Mouse (Mus musculus): Measurements from ENCODE around the gene Urb2. TPM values are rescaled to one million over a fixed set of nuclear protein-coding genes. Genes with fewer than 3 reads are reported as not detected.

The Urb2 gene
- polyA plus RNA-seq, 1 experiment: 9.8 TPM

DNA sequence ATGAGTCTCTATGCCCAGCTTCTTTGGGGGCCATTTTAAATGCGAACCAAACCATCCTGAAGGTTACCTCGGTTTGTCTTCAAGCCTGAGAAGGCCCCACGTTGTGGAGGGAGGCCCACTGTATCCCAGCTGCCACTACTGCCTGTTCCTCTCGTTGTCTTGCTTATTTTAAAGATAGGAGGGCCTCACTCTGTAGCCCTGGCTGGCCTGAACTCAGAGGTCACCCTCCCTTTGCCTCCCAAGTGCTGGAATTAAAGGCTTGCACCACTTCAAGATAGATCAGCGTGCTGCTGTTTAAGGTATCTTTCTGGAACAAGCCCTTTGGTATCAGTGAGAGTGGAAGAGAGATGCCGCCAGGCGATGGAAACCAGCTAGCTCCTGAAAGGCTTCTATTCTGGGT is 32.2 kb upstream of the Urb2 start:
- H3K79me2 ChIP-seq (ENCODE audit: control insufficient read depth, insufficient read depth): no peaks in the 10 kb centered on the region
- H3ac ChIP-seq (ENCODE audit: control insufficient read depth, insufficient read length, low read depth): no peak overlapping the region
- no peaks in the 10 kb centered on the region for H3K36me3 ChIP-seq (ENCODE audit: control insufficient read depth, insufficient read depth)
- no peaks in the 10 kb centered on the region for H3K79me3 ChIP-seq (ENCODE audit: low read depth)
- H3K27me3 ChIP-seq (ENCODE audit: control insufficient read depth, insufficient read depth, insufficient read length): no peaks in the 10 kb centered on the region
- TF ChIP-seq MYOG (IDR thresholded peaks at IDR 0.05; ENCODE audit: control insufficient read depth, extremely low read depth, insufficient read length) (no peak), MAX (IDR thresholded peaks at IDR 0.05) (no peak), CEBPB (IDR thresholded peaks at IDR 0.05; ENCODE audit: low read depth) (no peak), CTCF (IDR thresholded peaks at IDR 0.05; ENCODE audit: control insufficient read depth, insufficient read depth, insufficient read length) (no peak), USF1 (IDR thresholded peaks at IDR 0.05; ENCODE audit: low read depth) (no peak), MYOD1 (IDR thresholded peaks at IDR 0.05; ENCODE audit: control insufficient read depth, insufficient read length, low read depth) (no peak), FOSL1 (IDR thresholded peaks at IDR 0.05; ENCODE audit: insufficient read depth, low read length, poor library complexity, severe bottlenecking) (no peak)
- H3K4me3 ChIP-seq (ENCODE audit: insufficient read depth, poor library complexity, severe bottlenecking): no peak overlapping the region

DNA sequence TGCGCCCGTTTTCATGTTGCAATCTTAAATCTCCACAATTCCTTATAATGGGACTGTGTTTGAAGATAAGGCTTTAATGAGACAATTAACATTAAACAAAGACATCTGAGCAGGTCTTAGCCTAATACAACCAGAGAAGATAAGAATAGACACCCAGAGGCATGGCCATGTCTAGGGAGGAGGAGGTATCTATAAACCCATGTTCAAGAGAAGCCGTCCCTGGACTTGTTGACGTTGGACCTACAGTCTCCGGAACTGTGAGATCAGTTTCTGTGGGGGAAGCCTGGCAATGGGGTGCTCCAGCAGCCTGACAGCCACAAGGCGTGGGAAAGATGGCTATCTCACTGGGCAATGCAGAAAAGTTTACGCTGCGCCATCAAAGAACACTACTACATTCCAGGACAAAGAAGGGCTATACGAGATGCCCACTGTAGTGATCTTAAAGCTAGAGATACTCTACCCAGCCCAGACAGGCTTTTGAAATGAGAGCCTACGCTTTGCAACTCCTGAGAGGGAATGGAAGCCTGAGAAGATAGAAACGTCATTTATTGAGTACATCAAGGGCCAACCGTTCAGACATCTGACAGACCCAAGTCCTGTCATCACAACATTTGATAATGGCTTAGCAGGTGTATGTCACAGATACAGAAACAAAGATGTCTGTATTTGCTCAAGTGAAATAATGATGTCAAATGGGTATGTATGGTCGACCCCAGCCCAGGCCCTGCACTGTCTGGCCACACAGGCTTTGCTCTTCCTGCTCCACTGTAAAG is 30.8 kb upstream of the Urb2 start:
- Histone ChIP-seq H3K4me3 (ENCODE audit: insufficient read depth, poor library complexity, severe bottlenecking) (no peak overlapping the region), H3ac (ENCODE audit: control insufficient read depth, insufficient read length, low read depth) (no peak overlapping the region), H3K27me3 (ENCODE audit: control insufficient read depth, insufficient read depth, insufficient read length) (no peaks in the 10 kb centered on the region), H3K36me3 (ENCODE audit: control insufficient read depth, insufficient read depth) (peaks cover 7% of the 10 kb centered on the region), H3K79me3 (ENCODE audit: low read depth) (no peaks in the 10 kb centered on the region), H3K79me2 (ENCODE audit: control insufficient read depth, insufficient read depth) (no peaks in the 10 kb centered on the region)
- no peak for TF ChIP-seq FOSL1 (IDR thresholded peaks at IDR 0.05; ENCODE audit: insufficient read depth, low read length, poor library complexity, severe bottlenecking)
- TF ChIP-seq USF1 (IDR thresholded peaks at IDR 0.05; ENCODE audit: low read depth): no peak
- TF ChIP-seq MYOD1 (IDR thresholded peaks at IDR 0.05; ENCODE audit: control insufficient read depth, insufficient read length, low read depth): no peak
- TF ChIP-seq CTCF (IDR thresholded peaks at IDR 0.05; ENCODE audit: control insufficient read depth, insufficient read depth, insufficient read length): no peak
- TF ChIP-seq MAX (IDR thresholded peaks at IDR 0.05): no peak
- TF ChIP-seq CEBPB (IDR thresholded peaks at IDR 0.05; ENCODE audit: low read depth): no peak
- no peak for TF ChIP-seq MYOG (IDR thresholded peaks at IDR 0.05; ENCODE audit: control insufficient read depth, extremely low read depth, insufficient read length)

GRCm38 (mm10) chr8:123992587-123992986 is 28.7 kb upstream of the Urb2 start:
- Histone ChIP-seq H3K36me3 (ENCODE audit: control insufficient read depth, insufficient read depth) (peaks cover 21% of the 10 kb centered on the region), H3ac (ENCODE audit: control insufficient read depth, insufficient read length, low read depth) (no peak overlapping the region), H3K79me2 (ENCODE audit: control insufficient read depth, insufficient read depth) (no peaks in the 10 kb centered on the region), H3K27me3 (ENCODE audit: control insufficient read depth, insufficient read depth, insufficient read length) (no peaks in the 10 kb centered on the region), H3K79me3 (ENCODE audit: low read depth) (no peaks in the 10 kb centered on the region), H3K4me3 (ENCODE audit: insufficient read depth, poor library complexity, severe bottlenecking) (no peak overlapping the region)
- TF ChIP-seq USF1 (IDR thresholded peaks at IDR 0.05; ENCODE audit: low read depth) (no peak), MYOG (IDR thresholded peaks at IDR 0.05; ENCODE audit: control insufficient read depth, extremely low read depth, insufficient read length) (no peak), CEBPB (IDR thresholded peaks at IDR 0.05; ENCODE audit: low read depth) (no peak), MYOD1 (IDR thresholded peaks at IDR 0.05; ENCODE audit: control insufficient read depth, insufficient read length, low read depth) (no peak), FOSL1 (IDR thresholded peaks at IDR 0.05; ENCODE audit: insufficient read depth, low read length, poor library complexity, severe bottlenecking) (no peak), CTCF (IDR thresholded peaks at IDR 0.05; ENCODE audit: control insufficient read depth, insufficient read depth, insufficient read length) (no peak), MAX (IDR thresholded peaks at IDR 0.05) (no peak)

- TF ChIP-seq MYOG (IDR thresholded peaks at IDR 0.05; ENCODE audit: control insufficient read depth, extremely low read depth, insufficient read length) (no peak), MYOD1 (IDR thresholded peaks at IDR 0.05; ENCODE audit: control insufficient read depth, insufficient read length, low read depth) (no peak), CEBPB (IDR thresholded peaks at IDR 0.05; ENCODE audit: low read depth) (no peak), FOSL1 (IDR thresholded peaks at IDR 0.05; ENCODE audit: insufficient read depth, low read length, poor library complexity, severe bottlenecking) (no peak), USF1 (IDR thresholded peaks at IDR 0.05; ENCODE audit: low read depth) (no peak), MAX (IDR thresholded peaks at IDR 0.05) (no peak), CTCF (IDR thresholded peaks at IDR 0.05; ENCODE audit: control insufficient read depth, insufficient read depth, insufficient read length) (no peak)
- Histone ChIP-seq H3K36me3 (ENCODE audit: control insufficient read depth, insufficient read depth) (peaks cover 30% of the 10 kb centered on the region), H3K27me3 (ENCODE audit: control insufficient read depth, insufficient read depth, insufficient read length) (no peaks in the 10 kb centered on the region), H3K4me3 (ENCODE audit: insufficient read depth, poor library complexity, severe bottlenecking) (no peak overlapping the region), H3ac (ENCODE audit: control insufficient read depth, insufficient read length, low read depth) (no peak overlapping the region), H3K79me2 (ENCODE audit: control insufficient read depth, insufficient read depth) (peaks cover 8% of the 10 kb centered on the region), H3K79me3 (ENCODE audit: low read depth) (peaks cover under 1% of the 10 kb centered on the region)
These were observed 27.7 kb upstream of the Urb2 start for GRCm38 (mm10) chr8:123993597-123993996.

GRCm38 (mm10) chr8:123993997-123994396 is 27.3 kb upstream of the Urb2 start:
- Histone ChIP-seq H3K36me3 (ENCODE audit: control insufficient read depth, insufficient read depth) (peaks cover 30% of the 10 kb centered on the region), H3K79me2 (ENCODE audit: control insufficient read depth, insufficient read depth) (peaks cover 12% of the 10 kb centered on the region), H3ac (ENCODE audit: control insufficient read depth, insufficient read length, low read depth) (no peak overlapping the region), H3K27me3 (ENCODE audit: control insufficient read depth, insufficient read depth, insufficient read length) (no peaks in the 10 kb centered on the region), H3K79me3 (ENCODE audit: low read depth) (peaks cover 4% of the 10 kb centered on the region), H3K4me3 (ENCODE audit: insufficient read depth, poor library complexity, severe bottlenecking) (no peak overlapping the region)
- TF ChIP-seq USF1 (IDR thresholded peaks at IDR 0.05; ENCODE audit: low read depth) (no peak), CEBPB (IDR thresholded peaks at IDR 0.05; ENCODE audit: low read depth) (no peak), FOSL1 (IDR thresholded peaks at IDR 0.05; ENCODE audit: insufficient read depth, low read length, poor library complexity, severe bottlenecking) (no peak), CTCF (IDR thresholded peaks at IDR 0.05; ENCODE audit: control insufficient read depth, insufficient read depth, insufficient read length) (no peak), MYOG (IDR thresholded peaks at IDR 0.05; ENCODE audit: control insufficient read depth, extremely low read depth, insufficient read length) (no peak), MAX (IDR thresholded peaks at IDR 0.05) (no peak), MYOD1 (IDR thresholded peaks at IDR 0.05; ENCODE audit: control insufficient read depth, insufficient read length, low read depth) (no peak)

All from C2C12 (cell line).